Mouse (Mus musculus) erythroblast, embryonic 14.5 days (primary cell): ENCODE results near the gene Fam53b.

Experiments used
- GATA1 ChIP-seq: IDR thresholded peaks from 2 replicates; pipeline ENCODE4 v1.6.1; 2012; ENCODE audit warnings: low read length, inconsistent platforms, mixed read lengths
- TAL1 ChIP-seq: IDR thresholded peaks from 3 replicates; pipeline ENCODE4 v1.6.1; 2012; ENCODE audit warnings: low read length, inconsistent platforms, mixed read lengths

DNA sequence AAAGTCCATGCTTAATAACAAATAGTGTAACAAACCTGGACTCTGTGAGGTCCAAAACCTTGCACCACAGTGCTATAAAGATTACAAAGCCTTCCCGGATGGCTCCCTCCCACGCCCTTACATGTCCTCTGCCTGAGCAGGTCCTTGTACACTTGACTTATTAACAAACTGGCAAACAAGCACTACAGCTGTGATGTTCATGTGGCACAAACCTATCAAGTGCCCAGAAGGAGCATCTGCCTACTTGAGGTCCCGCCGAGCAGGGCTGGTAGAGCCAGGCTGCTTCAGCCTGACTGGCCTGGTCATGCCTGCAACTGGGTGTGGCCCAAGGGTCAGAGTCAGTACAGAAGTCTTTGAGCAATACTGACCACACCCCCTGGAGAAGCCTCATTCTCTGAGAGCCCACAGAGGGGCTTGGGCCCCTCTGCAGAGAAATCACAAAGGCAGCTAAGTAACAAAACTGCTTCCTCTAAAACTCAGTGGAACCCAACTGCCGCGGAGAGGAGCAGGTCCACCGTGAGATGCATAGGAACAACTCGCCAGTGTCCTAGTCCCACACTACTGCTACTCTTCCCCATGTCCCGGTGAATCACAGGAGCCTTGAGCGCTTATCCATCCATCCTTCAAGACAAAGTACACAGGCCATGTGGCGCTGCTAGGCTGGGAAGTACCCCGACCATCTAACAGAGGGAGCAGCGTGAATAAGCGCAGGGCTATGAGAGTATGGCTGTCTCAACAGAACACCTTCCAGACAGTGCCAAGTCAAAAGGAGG lies 23.1 kb downstream of the Fam53b start:
- TF ChIP-seq TAL1 (no peak), GATA1 (no peak)
